Mouse (Mus musculus): ENCODE data around the gene Ralgds.

DNA sequence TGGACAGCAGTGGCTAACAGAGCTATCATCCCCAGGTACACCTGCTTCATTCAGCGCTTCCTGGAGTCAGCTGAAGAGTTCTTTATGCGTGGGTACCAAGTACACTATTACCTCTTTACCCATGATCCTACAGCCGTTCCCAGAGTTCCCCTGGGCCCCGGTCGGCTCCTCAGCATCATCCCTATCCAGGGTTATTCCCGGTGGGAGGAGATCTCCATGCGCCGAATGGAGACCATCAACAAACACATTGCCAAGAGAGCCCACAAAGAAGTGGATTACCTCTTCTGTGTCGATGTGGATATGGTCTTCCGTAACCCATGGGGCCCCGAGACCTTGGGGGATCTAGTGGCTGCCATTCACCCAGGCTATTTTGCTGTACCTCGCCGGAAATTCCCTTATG is 8.2 kb upstream of the Ralgds start:
- no peak for TF ChIP-seq CTCF (IDR thresholded peaks at IDR 0.05; ENCODE audit: borderline replicate concordance, insufficient read depth, low read depth, low read length)
- no peak for TF ChIP-seq POLR2A (IDR thresholded peaks at IDR 0.05; ENCODE audit: borderline replicate concordance, insufficient read depth, low read length)
